ENCODE assay signal across 9 mouse cellular contexts in the genomic region with DNA sequence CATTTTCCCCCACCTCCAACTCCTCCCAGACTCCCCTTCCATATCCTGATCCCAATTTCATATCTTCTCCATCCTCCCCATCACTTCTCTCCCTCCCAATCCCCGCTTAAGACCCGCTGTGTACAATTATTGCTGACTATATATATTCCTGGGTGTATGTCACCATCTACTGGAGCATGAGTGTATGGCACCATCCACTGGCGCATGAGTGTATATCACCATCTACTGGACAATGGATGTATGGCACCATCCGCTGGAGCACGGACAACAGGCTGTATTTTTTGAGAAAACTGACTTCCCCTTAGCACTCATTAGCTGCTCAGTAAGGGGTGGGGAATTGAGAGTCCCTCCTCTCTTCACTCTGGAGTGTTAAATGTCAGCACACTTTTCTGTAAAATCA. TPM values are rescaled to one million over a fixed set of nuclear protein-coding genes. Genes with fewer than 3 reads are reported as not detected.
DNase-seq lines count a peak whose midpoint lies in the region; ATAC-seq and TF ChIP-seq lines count a peak whose summit lies in the region.
"Had no signal": no experiment of that assay in that cellular context is flagged by ENCODE, and none has a peak within 500 bp of the region (broad histone marks: within the 10 kb centered on the region; RNA-seq: fewer than 3 reads in every experiment).

No protein-coding gene starts in this region.

- H3K9me3 ChIP-seq in G1E (replicated peaks), result no peaks in the 10 kb centered on the region
- H3K9me3 ChIP-seq in forebrain, postnatal 0 days (ENCODE audit: low read length), result no peaks in the 10 kb centered on the region
- H3K9me3 ChIP-seq in lung, embryonic 15.5 days, result no peaks in the 10 kb centered on the region
- H3K9me3 ChIP-seq: limb, embryonic 12.5 days had no signal

- H3K4me2 ChIP-seq in forebrain, postnatal 0 days (ENCODE audit: low read depth), result no peak overlapping the region
- no peak overlapping the region for H3K4me2 ChIP-seq in lung, embryonic 15.5 days
- H3K4me2 ChIP-seq: limb, embryonic 12.5 days had no signal

- H3K4me1 ChIP-seq in G1E (ENCODE audit: insufficient read depth, low read depth, low read length), result no peaks in the 10 kb centered on the region
- H3K4me1 ChIP-seq in forebrain, postnatal 0 days (ENCODE audit: insufficient read depth), result no peaks in the 10 kb centered on the region
- H3K4me1 ChIP-seq in lung, embryonic 15.5 days, result no peaks in the 10 kb centered on the region
- H3K4me1 ChIP-seq in thymus, adult 2 months (replicated peaks; ENCODE audit: control insufficient read depth, insufficient read depth, low read length), result no peaks in the 10 kb centered on the region
- H3K4me1 ChIP-seq: limb, embryonic 12.5 days had no signal

- peak; percentile 3 for DNase-seq in G1E (ENCODE audit: low spot score)
- peak; percentile 17 for DNase-seq in cerebellum, adult 11 months
- peak; percentile 78 for DNase-seq in forebrain, postnatal 0 days
- peak; percentile 30 to 71 for DNase-seq in layer of hippocampus, adult 8-10 months (ENCODE audit: low spot score in 2 of 2)
- peak; percentile 9 for DNase-seq in ovary, postnatal 10 days (ENCODE audit: low spot score)
- peak; percentile 67 for DNase-seq in thymus, adult 2 months

- ATAC-seq in G1E (ENCODE audit: extremely low read depth, insufficient number of reproducible peaks, low FRiP score, poor library complexity, severe bottlenecking), result peak; percentile 99
- peak; percentile 88 for ATAC-seq in forebrain, postnatal 0 days
- peak; percentile 100 for ATAC-seq in hematopoietic stem cell, adult 5-6 weeks (replicated peaks in 1 of 2; ENCODE audit: insufficient read depth in 1 of 2, low FRiP score in 2 of 2, low TSS enrichment in 1 of 2, low read depth in 1 of 2, poor library complexity in 2 of 2, severe bottlenecking in 2 of 2)
- peak; percentile 65 for ATAC-seq in lung, embryonic 15.5 days (ENCODE audit: borderline replicate concordance, extremely low read depth, low FRiP score, low TSS enrichment)

- no peak overlapping the region for H3K27ac ChIP-seq in forebrain, postnatal 0 days (ENCODE audit: low read depth, low read length)
- H3K27ac ChIP-seq in lung, embryonic 15.5 days, result no peak overlapping the region
- H3K27ac ChIP-seq in thymus, adult 2 months (ENCODE audit: control insufficient read depth, insufficient read depth, low read length), result no peak overlapping the region
- H3K27ac ChIP-seq: limb, embryonic 12.5 days had no signal

- no peaks in the 10 kb centered on the region for H3K36me3 ChIP-seq in G1E (replicated peaks)
- no peaks in the 10 kb centered on the region for H3K36me3 ChIP-seq in forebrain, postnatal 0 days (ENCODE audit: insufficient read depth)
- H3K36me3 ChIP-seq in lung, embryonic 15.5 days, result no peaks in the 10 kb centered on the region
- H3K36me3 ChIP-seq in thymus, adult 2 months (ENCODE audit: control insufficient read depth, insufficient read depth, low read length), result no peaks in the 10 kb centered on the region
- H3K36me3 ChIP-seq: limb, embryonic 12.5 days had no signal

- no peak overlapping the region for H3K4me3 ChIP-seq in G1E (ENCODE audit: low read depth, low read length)
- H3K4me3 ChIP-seq in forebrain, postnatal 0 days (ENCODE audit: low read depth, low read length), result no peak overlapping the region
- no peak overlapping the region for H3K4me3 ChIP-seq in lung, embryonic 15.5 days
- H3K4me3 ChIP-seq in thymus, adult 2 months (ENCODE audit: control insufficient read depth, insufficient read depth, low read length), result no peak overlapping the region
- H3K4me3 ChIP-seq: limb, embryonic 12.5 days had no signal

- no peaks in the 10 kb centered on the region for H3K27me3 ChIP-seq in G1E (ENCODE audit: insufficient read depth, low read length)
- no peaks in the 10 kb centered on the region for H3K27me3 ChIP-seq in forebrain, postnatal 0 days (ENCODE audit: insufficient read depth, low read length)
- H3K27me3 ChIP-seq in lung, embryonic 15.5 days, result no peaks in the 10 kb centered on the region
- no peaks in the 10 kb centered on the region for H3K27me3 ChIP-seq in thymus, adult 2 months (ENCODE audit: control insufficient read depth, insufficient read depth, low read length)
- H3K27me3 ChIP-seq: limb, embryonic 12.5 days had no signal

- no peak for TF ChIP-seq POLR2A in thymus, adult 2 months (IDR thresholded peaks at IDR 0.05; ENCODE audit: control insufficient read depth, extremely low read depth, insufficient read depth, low read length, poor library complexity)

- H3K9ac ChIP-seq in forebrain, postnatal 0 days, result no peak overlapping the region
- H3K9ac ChIP-seq in lung, embryonic 15.5 days, result no peak overlapping the region
- H3K9ac ChIP-seq: limb, embryonic 12.5 days had no signal

- peak; percentile 99 for TF ChIP-seq CTCF in G1E (IDR thresholded peaks at IDR 0.05; ENCODE audit: low read depth, low read length)
- peak; percentile 99 for TF ChIP-seq CTCF in forebrain, postnatal 0 days (IDR thresholded peaks at IDR 0.05; ENCODE audit: low read depth)
- TF ChIP-seq CTCF in thymus, adult 2 months (IDR thresholded peaks at IDR 0.05; ENCODE audit: borderline replicate concordance, control insufficient read depth, extremely low read depth, insufficient read depth, low read length, poor library complexity), result no peak

- 6% methylated on average over 5 of the region's 5 CpGs for WGBS in forebrain, postnatal 0 days
- WGBS in lung, embryonic 15.5 days, result 2% methylated on average over 5 of the region's 5 CpGs
- WGBS in thymus, adult 2 months, result 3% methylated on average over 5 of the region's 5 CpGs

RNA-seq across cellular contexts. Expression of gene Samd9l, which starts 48.0 kb away (rescaled TPM):
- total RNA-seq in G1E (2014; fragmentation: Nextera tagmentation), result 22.6 and 23.6 TPM in 2 replicates
- 78.1 and 84.5 TPM in 2 replicates for total RNA-seq in G1E (2017)
- 0.39 and 0.70 TPM in 2 replicates for polyA plus RNA-seq in G1E (2012)
- 3.6 and 4.0 TPM in 2 replicates for total RNA-seq in forebrain, postnatal 0 days (2014; rRNA removed)
- polyA plus RNA-seq in forebrain, postnatal 0 days (2015; fragmentation: Nextera tagmentation; extraction: Ambion mirVana), result 1.3 TPM in 2 replicates
- 74.7 and 101 TPM in 2 replicates for total RNA-seq in hematopoietic stem cell, adult 5-6 weeks (2017)
- total RNA-seq in layer of hippocampus, adult 8-10 months (2022), result 1 to 10 TPM; 2.7 to 3.8 (median 3.2) TPM
- polyA plus RNA-seq in lung, embryonic 15.5 days (2015; fragmentation: Nextera tagmentation; extraction: Ambion mirVana), result 6.2 and 6.7 TPM in 2 replicates
- polyA plus RNA-seq in thymus, adult 2 months (2012; rRNA removed), result 3.0 and 4.2 TPM in 2 replicates

RNA-seq across cellular contexts. Expression of gene Hepacam2, which starts 50.7 kb away (rescaled TPM):
- total RNA-seq in G1E (2014; fragmentation: Nextera tagmentation) (not detected in 2 replicates), G1E (2017) (0.22 and 0.35 TPM in 2 replicates)
- polyA plus RNA-seq in G1E (2012), result not detected in 2 replicates
- total RNA-seq in forebrain, postnatal 0 days (2014; rRNA removed), result 0.19 and 0.62 TPM in 2 replicates
- 0.60 and 0.79 TPM in 2 replicates for polyA plus RNA-seq in forebrain, postnatal 0 days (2015; fragmentation: Nextera tagmentation; extraction: Ambion mirVana)
- total RNA-seq in hematopoietic stem cell, adult 5-6 weeks (2017), result not detected in 2 replicates
- total RNA-seq in layer of hippocampus, adult 8-10 months (2022), result under 1 TPM; 0.19 to 0.73 (median 0.36) TPM
- 0.30 and 0.51 TPM in 2 replicates for polyA plus RNA-seq in lung, embryonic 15.5 days (2015; fragmentation: Nextera tagmentation; extraction: Ambion mirVana)
- 3.0 and 4.4 TPM in 2 replicates for polyA plus RNA-seq in thymus, adult 2 months (2012; rRNA removed)

RNA-seq across cellular contexts. Expression of gene Vps50, which starts 50.8 kb away (rescaled TPM):
- total RNA-seq in G1E (2014; fragmentation: Nextera tagmentation), result 23.6 and 24.5 TPM in 2 replicates
- 39.8 and 49.2 TPM in 2 replicates for total RNA-seq in G1E (2017)
- polyA plus RNA-seq in G1E (2012), result 1.5 and 1.6 TPM in 2 replicates
- 62.6 and 68.4 TPM in 2 replicates for total RNA-seq in forebrain, postnatal 0 days (2014; rRNA removed)
- 41.2 and 44.2 TPM in 2 replicates for polyA plus RNA-seq in forebrain, postnatal 0 days (2015; fragmentation: Nextera tagmentation; extraction: Ambion mirVana)
- 35.6 and 48.2 TPM in 2 replicates for total RNA-seq in hematopoietic stem cell, adult 5-6 weeks (2017)
- 10 to 100 TPM; 51.0 to 57.7 (median 54.3) TPM for total RNA-seq in layer of hippocampus, adult 8-10 months (2022)
- polyA plus RNA-seq in lung, embryonic 15.5 days (2015; fragmentation: Nextera tagmentation; extraction: Ambion mirVana), result 27.0 and 28.2 TPM in 2 replicates
- 3.2 and 4.0 TPM in 2 replicates for polyA plus RNA-seq in thymus, adult 2 months (2012; rRNA removed)

Comparison
In these comparisons a context has a peak if more than half of its experiments do, and no peak if none do; other contexts are left out.
1. DNase-seq: peak in every context shown above with its lines; median percentile 78 in forebrain, postnatal 0 days; 67 in thymus, adult 2 months; 50 in layer of hippocampus, adult 8-10 months; 17 in cerebellum, adult 11 months; 9 in ovary, postnatal 10 days; 3 in G1E.